Mouse (Mus musculus) C2C12 (cell line): Measurements from ENCODE around the gene St3gal3.

Source experiments
- CTCF ChIP-seq: IDR thresholded peaks from one replicate; pipeline ENCODE4 v1.5.1; 2011; ENCODE audit not compliant: control insufficient read depth, insufficient read depth, insufficient read length
- FOSL1 ChIP-seq: IDR thresholded peaks from one replicate; pipeline ENCODE4 v1.8.0; 2011; ENCODE audit warnings: mild to moderate bottlenecking, low read length; ENCODE audit not compliant: poor library complexity, insufficient read depth, severe bottlenecking
- MAX ChIP-seq: IDR thresholded peaks from one replicate; pipeline ENCODE4 v1.6.1; 2011; ENCODE audit warnings: mild to moderate bottlenecking, control low read depth
- USF1 ChIP-seq: IDR thresholded peaks from one replicate; pipeline ENCODE4 v1.6.1; 2011; ENCODE audit warnings: low read depth, mild to moderate bottlenecking, control low read depth, moderate library complexity

DNA sequence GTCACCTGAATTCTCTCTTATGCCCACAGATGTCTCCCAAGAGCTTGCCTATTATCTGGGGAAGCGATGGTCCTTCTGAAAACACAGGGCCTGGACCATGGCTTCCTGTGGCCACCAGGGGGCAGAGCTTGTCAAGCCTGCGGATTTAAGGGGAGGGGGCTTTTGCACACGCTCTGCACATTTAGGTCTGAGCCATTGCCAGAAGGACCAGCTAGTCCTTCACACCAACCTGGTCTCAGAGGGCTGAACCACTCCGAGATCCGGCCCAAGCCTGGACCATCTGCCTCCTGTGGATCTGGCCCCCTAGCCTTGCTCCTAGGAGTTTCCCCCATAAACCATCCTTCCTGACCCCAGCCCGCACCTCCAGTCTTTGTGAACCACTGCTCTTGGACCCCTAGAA, 206.5 kb downstream of the St3gal3 start:
- TF ChIP-seq CTCF, result peak; percentile 36
- TF ChIP-seq MAX, result no peak
- no peak for TF ChIP-seq FOSL1
- TF ChIP-seq USF1, result no peak
